Mouse (Mus musculus) kidney, adult 9 months (tissue): Measurements from ENCODE around the gene Cacna1s.

Experiments used
- DNase-seq: peaks from one replicate; pipeline ENCODE4 v3.0.0; 2022

The Cacna1s gene

DNA sequence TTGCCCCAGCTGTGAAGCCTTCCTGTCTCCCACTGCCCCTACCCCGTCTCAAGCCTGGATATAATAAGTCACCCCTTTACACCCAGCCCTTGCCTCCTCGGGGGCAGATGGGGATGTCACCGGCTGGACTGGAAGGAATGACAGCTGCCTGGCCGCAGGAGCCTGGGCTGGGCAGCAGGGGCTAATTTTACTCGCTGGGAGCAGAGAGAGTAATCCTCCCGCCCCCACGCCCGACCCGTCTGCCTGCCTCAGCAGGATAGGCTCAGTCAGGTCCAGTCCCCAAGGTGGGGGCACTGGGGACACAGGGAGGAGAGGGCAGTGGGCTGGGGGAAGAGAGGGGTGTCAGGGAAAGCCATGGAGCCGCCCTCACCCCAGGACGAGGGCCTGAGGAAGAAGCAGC, at the start of gene Cacna1s:
Gene Cacna1s (plus strand): TSS at position 204 of the 400 bp plus-strand sequence.
- DNase-seq = no peak

DNA sequence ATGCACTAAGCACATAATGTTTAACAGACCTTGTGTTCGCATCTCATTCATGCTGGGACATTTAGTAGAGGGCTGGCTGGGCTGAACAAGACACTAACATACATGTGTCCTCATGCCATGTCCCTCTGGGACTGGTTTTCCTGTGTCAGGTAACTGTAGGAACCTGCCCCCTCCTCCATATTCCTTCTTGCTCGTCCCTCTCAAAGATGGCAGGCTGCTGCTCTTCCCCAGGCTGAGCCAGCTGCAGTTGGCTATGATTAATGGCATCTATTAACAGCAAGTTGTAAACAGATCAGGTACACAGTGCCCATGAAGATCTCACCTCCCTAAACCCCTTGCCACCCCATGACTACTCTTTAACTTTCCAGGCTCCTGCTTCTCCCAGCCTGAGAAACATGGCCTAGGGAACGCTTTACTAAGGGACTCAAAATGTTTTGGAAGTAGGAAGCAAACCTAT, 46.2 kb upstream of the Cacna1s start, which contains the start of gene Igfn1:
Gene Igfn1 (minus strand): TSS at position 51 of the 457 bp plus-strand sequence.
- DNase-seq = no peak

DNA sequence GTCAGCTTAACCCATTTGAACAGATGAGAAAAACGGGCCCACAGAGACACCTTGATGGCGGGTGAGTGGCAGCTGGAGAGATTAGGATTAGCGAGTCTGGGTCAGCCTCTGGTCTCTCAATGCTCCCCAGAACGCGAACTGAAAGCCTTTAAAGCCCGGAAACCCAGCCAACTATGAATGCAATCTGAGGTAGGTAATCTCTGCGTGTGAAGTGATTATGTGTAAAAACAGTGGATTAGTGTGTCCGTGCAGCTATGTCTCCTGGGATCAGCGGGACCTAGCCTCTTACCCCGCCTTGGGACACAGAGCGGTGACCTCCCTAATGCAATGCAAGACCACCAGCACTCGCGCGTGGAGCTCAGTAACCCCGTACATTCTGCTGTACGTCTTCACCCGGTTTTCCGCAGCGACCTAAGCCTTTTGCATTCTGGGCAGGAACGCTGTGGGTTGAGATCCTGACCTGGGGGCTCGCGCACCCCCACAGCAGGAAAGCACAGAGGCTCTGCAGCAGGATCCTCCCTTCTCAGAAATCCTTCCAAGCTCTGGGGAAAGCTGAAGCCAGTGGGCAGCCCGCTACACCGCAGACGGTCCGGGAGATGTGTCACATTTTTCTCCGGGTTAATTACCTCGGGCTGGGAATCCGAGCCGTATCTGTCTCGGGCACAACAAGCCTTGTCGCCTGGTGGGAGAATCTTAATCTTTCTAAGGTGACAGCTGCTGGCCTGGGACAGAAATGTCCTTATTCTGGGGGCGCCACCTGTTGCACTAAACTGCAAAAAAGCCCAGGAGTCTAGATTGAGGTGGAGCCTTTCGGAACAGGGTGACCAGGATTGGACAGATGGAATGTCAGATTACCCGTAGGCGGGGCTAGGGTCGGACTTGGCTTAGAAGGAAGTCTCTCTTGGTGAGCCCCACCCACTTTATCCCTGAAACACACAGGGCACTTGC, 45.1 kb upstream of the Cacna1s start, which contains the start of gene Tmem9:
Gene Tmem9 (plus strand): TSS at position 940 of the 948 bp plus-strand sequence.
- DNase-seq = peak; percentile 98

GRCm38 (mm10) chr1:136008159-136008533, 44.4 kb upstream of the Cacna1s start:
- no peak for DNase-seq

GRCm38 (mm10) chr1:136010247-136010646, 42.3 kb upstream of the Cacna1s start:
- DNase-seq = no peak

DNA sequence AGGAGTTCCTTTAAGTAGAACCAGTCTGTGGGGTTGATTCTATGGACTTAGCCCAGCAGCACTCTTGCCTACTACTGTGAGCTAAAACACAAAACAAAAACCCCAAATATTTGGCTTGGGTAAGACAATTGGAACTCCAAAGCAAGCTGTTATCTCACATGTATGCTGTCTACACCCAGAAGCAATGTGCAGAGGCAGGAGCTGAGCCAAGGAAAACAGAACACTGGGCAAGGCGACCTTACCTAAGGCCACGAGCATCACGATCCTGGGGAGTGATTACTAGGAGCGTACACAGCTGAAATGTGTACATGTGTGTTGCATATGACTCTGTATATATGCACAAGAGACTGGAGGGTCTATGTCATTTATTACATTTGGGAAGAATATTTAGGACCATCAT, 39.0 kb upstream of the Cacna1s start:
- no peak for DNase-seq

- no peak for DNase-seq
Measured at GRCm38 (mm10) chr1:136014796-136015502, 37.6 kb upstream of the Cacna1s start.

DNA sequence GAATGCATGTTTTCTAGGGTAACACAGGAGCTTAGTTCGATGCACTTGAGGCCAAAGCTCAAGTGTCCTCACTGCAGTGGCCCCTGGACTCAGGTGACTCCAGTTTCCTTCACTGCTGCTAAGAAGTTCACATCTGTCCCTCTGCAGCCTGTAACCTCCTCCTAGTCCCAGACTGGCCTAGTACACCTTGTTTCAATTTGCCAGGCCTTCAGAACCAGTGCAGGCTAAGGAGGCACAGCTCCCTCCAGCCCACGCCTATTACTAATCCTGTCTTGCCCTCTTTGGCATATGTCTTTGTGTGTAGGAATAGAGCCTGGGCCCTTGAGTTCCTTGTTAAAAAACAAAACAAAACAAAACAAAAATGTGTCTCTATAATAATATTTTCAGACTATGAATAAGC, 35.2 kb upstream of the Cacna1s start:
- DNase-seq = no peak

DNA sequence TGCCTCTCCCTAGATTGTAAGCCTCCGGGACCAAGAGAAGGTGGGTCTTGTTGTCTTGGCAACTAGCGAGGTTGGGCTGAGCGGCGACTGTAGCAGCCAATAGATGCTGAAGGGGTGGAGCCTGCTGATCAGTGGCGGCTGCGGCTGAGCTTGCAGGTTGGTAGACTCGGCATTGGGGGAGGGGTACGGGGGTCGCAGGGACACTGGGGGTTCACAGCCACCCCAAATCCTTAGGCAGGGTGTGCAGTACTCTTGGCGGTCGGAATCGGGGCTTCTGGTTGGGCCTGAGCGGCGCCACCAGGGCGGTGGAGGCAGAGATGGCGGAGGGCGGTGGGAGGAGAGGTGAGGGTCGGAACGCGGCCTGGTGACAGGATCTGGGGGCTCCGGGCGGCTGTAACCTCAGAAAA, 34.6 kb upstream of the Cacna1s start:
- DNase-seq = peak; percentile 97

- DNase-seq = peak; percentile 61
Measured at GRCm38 (mm10) chr1:136018390-136019189, 34.0 kb upstream of the Cacna1s start.

DNA sequence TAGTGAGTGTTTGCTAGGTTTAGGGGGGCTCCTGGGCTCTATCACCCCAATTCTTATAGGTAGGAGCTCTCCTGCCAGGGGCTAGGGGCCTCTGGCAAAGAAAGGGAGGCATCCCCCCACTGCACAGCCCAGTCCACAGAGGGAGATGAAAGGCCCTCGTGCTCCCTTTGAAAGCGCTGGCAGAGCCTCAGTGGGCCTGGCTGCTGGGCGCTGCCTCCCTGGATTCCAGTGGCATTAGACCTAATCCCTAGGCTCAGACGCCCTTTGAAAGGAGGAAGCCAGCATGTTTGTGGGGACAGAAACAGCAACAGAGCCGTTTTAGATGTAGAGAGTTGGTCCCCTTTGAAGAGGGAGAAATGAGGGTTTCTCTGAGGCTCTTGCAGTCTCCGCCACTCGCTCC, 22.3 kb upstream of the Cacna1s start:
- no peak for DNase-seq

- peak; percentile 54 for DNase-seq
Measured at GRCm38 (mm10) chr1:136031697-136032096, 20.9 kb upstream of the Cacna1s start.

DNA sequence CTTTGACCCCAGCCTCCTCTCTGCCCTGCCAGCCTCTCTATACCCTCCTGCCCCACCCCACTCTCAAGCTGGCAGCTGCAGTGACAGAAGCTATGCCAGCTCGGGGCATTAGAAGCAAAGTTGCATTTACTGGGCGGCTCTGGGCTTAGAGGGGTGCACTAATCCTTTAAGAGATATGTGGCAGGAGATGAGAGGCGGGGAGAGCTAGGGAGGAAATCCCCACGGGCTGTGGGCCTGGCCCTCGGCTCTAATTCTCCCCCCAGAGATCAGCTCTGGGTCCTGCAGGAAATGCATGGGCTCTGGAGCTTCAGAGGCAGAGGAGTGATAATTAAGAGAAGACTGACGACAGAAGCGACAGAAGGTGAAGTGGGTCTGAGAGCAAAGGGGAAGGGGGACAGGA, 19.6 kb upstream of the Cacna1s start:
- DNase-seq = no peak

- no peak for DNase-seq
Measured at GRCm38 (mm10) chr1:136038746-136039538, 13.6 kb upstream of the Cacna1s start.

- no peak for DNase-seq
Measured at GRCm38 (mm10) chr1:136040452-136040851, 12.1 kb upstream of the Cacna1s start.

DNA sequence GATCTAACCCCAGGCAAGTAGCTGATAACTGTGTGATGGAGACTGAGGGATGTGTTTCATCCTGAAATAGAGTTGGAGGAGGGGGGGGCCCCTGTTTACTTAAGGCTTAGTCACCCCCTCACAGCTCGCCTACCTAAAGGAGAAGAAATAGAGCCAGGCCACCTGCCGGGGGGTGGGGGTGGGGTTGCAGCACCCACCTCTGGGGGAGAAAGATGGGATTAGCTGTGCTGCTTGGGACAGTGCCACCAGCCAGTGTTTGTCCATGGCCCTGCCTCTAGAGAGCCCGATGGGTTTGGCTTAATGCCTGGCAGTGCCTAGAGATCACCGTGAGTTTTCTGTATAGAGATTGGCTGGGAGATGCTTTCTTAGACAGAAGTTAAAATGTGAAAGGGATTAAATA, 11.7 kb upstream of the Cacna1s start:
- no peak for DNase-seq

DNA sequence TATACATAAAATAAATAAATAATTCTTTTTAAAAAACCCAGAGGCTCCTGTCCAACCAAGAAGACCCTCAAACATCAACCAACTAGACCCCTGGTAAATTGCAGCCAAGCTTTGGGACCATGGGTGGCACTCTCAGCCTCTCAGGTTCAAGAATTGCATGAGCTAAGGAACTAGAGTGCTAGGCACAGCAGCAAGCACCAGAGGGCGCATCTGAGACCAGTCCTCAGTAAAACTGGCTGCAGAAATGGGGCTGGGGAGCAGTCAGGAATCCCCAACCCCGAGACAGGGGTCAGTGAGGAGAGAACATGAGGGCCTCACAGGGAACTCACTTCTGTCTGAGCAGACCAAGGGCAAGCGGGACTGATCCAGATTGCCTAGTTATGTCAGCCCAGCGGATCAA, 6.8 kb upstream of the Cacna1s start:
- peak; percentile 46 for DNase-seq

GRCm38 (mm10) chr1:136047432-136047831, 5.1 kb upstream of the Cacna1s start:
- DNase-seq = peak; percentile 15

DNA sequence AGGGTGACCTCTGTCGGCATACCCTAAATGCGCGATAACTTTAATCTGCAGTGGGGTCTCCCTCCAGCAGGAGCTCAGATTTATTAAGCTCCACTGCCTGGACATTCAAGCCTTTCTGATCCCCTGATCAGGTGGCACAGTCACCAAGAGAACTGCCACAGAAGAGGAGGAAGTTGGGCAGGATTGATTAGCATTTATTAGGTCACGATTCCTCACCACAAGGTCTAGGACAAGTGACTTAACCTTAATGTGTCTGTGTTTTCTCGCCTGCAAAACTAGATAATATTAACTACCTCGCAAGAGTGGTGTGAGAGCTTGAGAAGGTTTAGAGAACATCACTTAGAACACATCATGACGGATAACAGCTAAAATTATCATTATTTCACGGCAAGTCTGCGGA, 4.7 kb upstream of the Cacna1s start:
- no peak for DNase-seq

DNA sequence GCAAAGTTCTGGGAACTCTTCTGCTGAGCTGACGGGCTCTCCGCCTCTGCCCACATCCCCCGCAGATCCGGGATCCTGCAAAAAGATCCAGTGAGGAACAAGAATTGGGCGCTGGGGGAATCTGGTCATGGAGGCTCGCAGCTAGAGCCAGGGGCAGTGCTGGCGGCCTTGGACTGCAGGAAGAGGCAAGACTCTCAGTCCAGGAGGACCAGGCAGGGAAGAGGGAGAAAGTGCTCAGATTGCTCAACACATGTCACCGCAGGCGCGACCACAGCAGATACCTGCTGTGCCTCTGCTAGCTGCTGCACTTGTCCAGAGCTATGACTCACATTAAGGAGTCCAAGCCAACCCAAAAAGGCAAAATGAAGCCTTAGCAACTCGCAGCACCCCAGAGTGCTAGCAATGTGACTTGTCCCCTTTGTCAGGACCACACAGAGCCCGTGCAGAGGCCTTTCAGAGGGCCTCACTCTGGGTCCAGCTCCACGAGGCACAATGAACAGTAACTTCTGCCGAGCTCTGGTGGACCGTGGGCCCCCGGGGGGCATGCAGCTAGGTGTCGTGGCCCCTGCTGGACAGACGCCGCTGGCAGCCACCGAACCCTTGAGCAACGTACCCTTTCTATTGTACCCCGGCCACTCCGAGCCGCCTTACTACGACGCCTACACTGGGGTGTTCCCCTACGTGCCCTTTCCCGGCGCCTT, 2.1 kb upstream of the Cacna1s start, which contains the start of gene Ascl5:
Gene Ascl5 (plus strand): TSS at position 493 of the 701 bp plus-strand sequence.
- DNase-seq = no peak

- DNase-seq = no peak
Measured at GRCm38 (mm10) chr1:136051013-136051315, 1.6 kb upstream of the Cacna1s start.
